28 mouse cellular contexts compared by ENCODE assay signal in genomic region chr6:96709761-96710160, GRCm38 (mm10).
DNase-seq lines count a peak whose midpoint lies in the region; ATAC-seq and TF ChIP-seq lines count a peak whose summit lies in the region.
"Had no signal": no experiment of that assay in that cellular context is flagged by ENCODE, and none has a peak within 500 bp of the region (broad histone marks: within the 10 kb centered on the region; RNA-seq: fewer than 3 reads in every experiment).

No protein-coding gene starts in this region.

- no peaks in the 10 kb centered on the region for H3K27me3 ChIP-seq in kidney, adult 2 months (replicated peaks; ENCODE audit: control insufficient read depth, insufficient read depth, low read length)
- no peaks in the 10 kb centered on the region for H3K27me3 ChIP-seq in intestine, postnatal 0 days (replicated peaks; ENCODE audit: control insufficient read depth, insufficient read depth, low read length)
- H3K27me3 ChIP-seq: embryonic facial prominence, embryonic 12.5 days; liver, embryonic 15.5 days; midbrain, embryonic 15.5 days; neural tube, embryonic 12.5 days had no signal

- TF ChIP-seq CTCF in kidney, adult 2 months (conservative IDR thresholded peaks at IDR 0.05; ENCODE audit: insufficient read depth, insufficient read length, low read depth, low read length), result no peak
- no peak for TF ChIP-seq CTCF in intestine, postnatal 0 days (IDR thresholded peaks at IDR 0.05; ENCODE audit: low read depth)

- H3K36me3 ChIP-seq in kidney, adult 2 months (ENCODE audit: control insufficient read depth, insufficient read depth, low read length), result no peaks in the 10 kb centered on the region
- H3K36me3 ChIP-seq in intestine, postnatal 0 days (ENCODE audit: control insufficient read depth, insufficient read depth), result no peaks in the 10 kb centered on the region
- H3K36me3 ChIP-seq: embryonic facial prominence, embryonic 12.5 days; heart, embryonic 10.5 days; liver, embryonic 15.5 days; midbrain, embryonic 15.5 days; neural tube, embryonic 12.5 days had no signal

- no peak overlapping the region for H3K27ac ChIP-seq in kidney, adult 2 months (ENCODE audit: insufficient read depth, low read depth, low read length)
- H3K27ac ChIP-seq in intestine, postnatal 0 days (ENCODE audit: low read depth, low read length), result no peak overlapping the region
- H3K27ac ChIP-seq: embryonic facial prominence, embryonic 12.5 days; heart, embryonic 10.5 days; hindbrain, embryonic 14.5 days; kidney, postnatal 0 days; liver, embryonic 15.5 days; midbrain, embryonic 15.5 days; neural tube, embryonic 12.5 days had no signal

- ATAC-seq in intestine, postnatal 0 days, result no peak
- ATAC-seq: inflammation-experienced regulatory T-cells, adult 6 months; midbrain, embryonic 15.5 days had no signal

- H3K9ac ChIP-seq in intestine, postnatal 0 days (ENCODE audit: low read depth, low read length), result no peak overlapping the region
- H3K9ac ChIP-seq: embryonic facial prominence, embryonic 12.5 days; hindbrain, embryonic 14.5 days; liver, embryonic 15.5 days; lung, embryonic 14.5 days; midbrain, embryonic 15.5 days; neural tube, embryonic 12.5 days had no signal

- no peak for TF ChIP-seq POLR2A in kidney, adult 2 months (IDR thresholded peaks at IDR 0.05; ENCODE audit: low read depth, low read length)

- peak; percentile 1 for DNase-seq in gastrocnemius, adult 18-20 months (ENCODE audit: low spot score)
- no peak for DNase-seq in gastrocnemius, postnatal 10 days
- DNase-seq in Muller cell, postnatal 12 days (ENCODE audit: inconsistent ontology term), result peak; percentile 91
- peak; percentile 5 for DNase-seq in NIH3T3 (ENCODE audit: low read depth)
- peak; percentile 11 for DNase-seq in adrenal gland, postnatal 14 days
- DNase-seq in kidney, adult 2 months, result no peak
- no peak for DNase-seq in left cerebral cortex, postnatal 4 days
- DNase-seq: B cell, adult 2 months; cerebellum, adult 9-10 months; embryo, embryonic 11 days; gastrocnemius, postnatal 25 days; heart, adult 11 months; heart, postnatal 36 days; kidney, adult 8-10 months; kidney, postnatal 4 days; liver; lung, embryonic 14.5 days; lung, postnatal 14 days; right cerebral cortex, postnatal 14 days had no signal

- 83% methylated on average over 2 of the region's 2 CpGs for WGBS in kidney, adult 2 months
- WGBS in intestine, postnatal 0 days, result 90% methylated on average over 2 of the region's 2 CpGs

- no peaks in the 10 kb centered on the region for H3K9me3 ChIP-seq in intestine, postnatal 0 days (ENCODE audit: control insufficient read depth)
- H3K9me3 ChIP-seq: embryonic facial prominence, embryonic 12.5 days; heart, embryonic 10.5 days; liver, embryonic 15.5 days; midbrain, embryonic 15.5 days; neural tube, embryonic 12.5 days had no signal

- H3K4me1 ChIP-seq in kidney, adult 2 months (ENCODE audit: control insufficient read depth, insufficient read depth, low read length), result no peaks in the 10 kb centered on the region
- H3K4me1 ChIP-seq in intestine, postnatal 0 days (replicated peaks; ENCODE audit: control insufficient read depth, insufficient read depth, low read length), result no peaks in the 10 kb centered on the region
- H3K4me1 ChIP-seq: embryonic facial prominence, embryonic 12.5 days; heart, embryonic 10.5 days; liver, embryonic 15.5 days; midbrain, embryonic 15.5 days; neural tube, embryonic 12.5 days had no signal

- intact Hi-C loops in left cerebral cortex, postnatal 4 days (cut with DNase I), result no loop called here

- no peak overlapping the region for H3K4me3 ChIP-seq in kidney, adult 2 months (ENCODE audit: insufficient read depth, low read depth, low read length)
- no peak overlapping the region for H3K4me3 ChIP-seq in intestine, postnatal 0 days (ENCODE audit: low read depth, low read length)
- H3K4me3 ChIP-seq: embryonic facial prominence, embryonic 12.5 days; heart, embryonic 10.5 days; liver, embryonic 15.5 days; midbrain, embryonic 15.5 days; neural tube, embryonic 12.5 days had no signal

- no peak overlapping the region for H3K4me2 ChIP-seq in intestine, postnatal 0 days (replicated peaks; ENCODE audit: low read depth)
- H3K4me2 ChIP-seq: embryonic facial prominence, embryonic 12.5 days; hindbrain, embryonic 14.5 days; liver, embryonic 15.5 days; lung, embryonic 14.5 days; midbrain, embryonic 15.5 days; neural tube, embryonic 12.5 days had no signal

Comparison
In these comparisons a context has a peak if more than half of its experiments do, and no peak if none do; other contexts are left out.
1. DNase-seq: peak in gastrocnemius, adult 18-20 months (single experiment), Muller cell, postnatal 12 days (single experiment), NIH3T3 (single experiment) and adrenal gland, postnatal 14 days (single experiment); none in gastrocnemius, postnatal 10 days (single experiment), kidney, adult 2 months (single experiment) and left cerebral cortex, postnatal 4 days (single experiment).